Mouse (Mus musculus): ENCODE measurements around the gene Zfp558. TPM values are rescaled to one million over a fixed set of nuclear protein-coding genes. Genes with fewer than 3 reads are reported as not detected.
"Not testable (repeated sequence)": the region's sequence is repeated elsewhere in the genome, so short reads cannot be mapped to it uniquely, and the experiment has no call there.

Zfp558 gene
- 41.4 and 55.1 TPM in 2 replicates for polyA plus RNA-seq (2014; fragmentation: Nextera tagmentation; extraction: Ambion mirVana)

- no peak within 1 kb of the TSS for H3K4me3 ChIP-seq (replicated peaks; ENCODE audit: low read depth, low read length)
- H3K4me2 ChIP-seq (ENCODE audit: low read length), result no peak within 1 kb of the TSS
- no peaks in the 10 kb centered on the region for H3K4me1 ChIP-seq (ENCODE audit: control insufficient read depth, insufficient read depth, low read length)
- DNase-seq (no peak), ATAC-seq (ENCODE audit: low FRiP score, low TSS enrichment) (no peak)
- no peaks in the 10 kb centered on the region for H3K36me3 ChIP-seq (ENCODE audit: control insufficient read depth, insufficient read depth, low read length)
- no peak within 1 kb of the TSS for H3K27ac ChIP-seq (replicated peaks; ENCODE audit: low read depth, low read length)
- WGBS, result 77% methylated on average over 3 of the region's 3 CpGs
- no peaks in the 10 kb centered on the region for H3K9me3 ChIP-seq (ENCODE audit: control insufficient read depth, low read length)
- H3K9ac ChIP-seq (replicated peaks; ENCODE audit: low read length), result no peak within 1 kb of the TSS
- H3K27me3 ChIP-seq (ENCODE audit: control insufficient read depth, insufficient read depth, low read length), result no peaks in the 10 kb centered on the region
Measured at GRCm38 (mm10) chr9:18478168-18478567, at the start of gene Zfp558, which contains the start of gene Mbd3l1. Zfp558 (minus strand) TSS chr9:18478268. Mbd3l1 (plus strand) TSS chr9:18478359.

GRCm38 (mm10) chr9:18508098-18508497 is 30.0 kb upstream of the Zfp558 start:
- Histone ChIP-seq H3K4me3 (replicated peaks; ENCODE audit: low read depth, low read length) (no peak overlapping the region), H3K36me3 (ENCODE audit: control insufficient read depth, insufficient read depth, low read length) (no peaks in the 10 kb centered on the region), H3K4me2 (ENCODE audit: low read length) (no peak overlapping the region), H3K27ac (replicated peaks; ENCODE audit: low read depth, low read length) (no peak overlapping the region), H3K9ac (replicated peaks; ENCODE audit: low read length) (no peak overlapping the region), H3K27me3 (ENCODE audit: control insufficient read depth, insufficient read depth, low read length) (no peaks in the 10 kb centered on the region), H3K9me3 (ENCODE audit: control insufficient read depth, low read length) (no peaks in the 10 kb centered on the region), H3K4me1 (ENCODE audit: control insufficient read depth, insufficient read depth, low read length) (no peaks in the 10 kb centered on the region)
- no peak for ATAC-seq (ENCODE audit: low FRiP score, low TSS enrichment)
- DNase-seq, result peak; percentile 27
- 54% methylated on average over 2 of the region's 2 CpGs for WGBS

GRCm38 (mm10) chr9:18473324-18474128 is 4.5 kb downstream of the Zfp558 start:
- peak; percentile 94 for ATAC-seq (ENCODE audit: low FRiP score, low TSS enrichment)
- DNase-seq, result peak; percentile 92
- H3K4me1 ChIP-seq (ENCODE audit: control insufficient read depth, insufficient read depth, low read length), result 0 out of 2 replicates have a peak, but pooled peaks cover 4% of the 10 kb centered on the region
- H3K4me3 ChIP-seq (replicated peaks; ENCODE audit: low read depth, low read length), result peak overlapping the region; percentile 63
- WGBS, result 5% methylated on average over 39 of the region's 39 CpGs
- peak overlapping the region; percentile 96 for H3K27ac ChIP-seq (replicated peaks; ENCODE audit: low read depth, low read length)
- peak overlapping the region; percentile 75 for H3K4me2 ChIP-seq (ENCODE audit: low read length)
- H3K27me3 ChIP-seq (ENCODE audit: control insufficient read depth, insufficient read depth, low read length), result no peaks in the 10 kb centered on the region
- peaks cover 5% of the 10 kb centered on the region; the same call in 1 of the 2 replicates for H3K36me3 ChIP-seq (ENCODE audit: control insufficient read depth, insufficient read depth, low read length)
- peak overlapping the region; percentile 84 for H3K9ac ChIP-seq (replicated peaks; ENCODE audit: low read length)
- no peaks in the 10 kb centered on the region for H3K9me3 ChIP-seq (ENCODE audit: control insufficient read depth, low read length)

GRCm38 (mm10) chr9:18468005-18468404 is 10.1 kb downstream of the Zfp558 start:
- Histone ChIP-seq H3K36me3 (ENCODE audit: control insufficient read depth, insufficient read depth, low read length) (peaks cover 48% of the 10 kb centered on the region), H3K4me3 (replicated peaks; ENCODE audit: low read depth, low read length) (no peak overlapping the region), H3K27me3 (ENCODE audit: control insufficient read depth, insufficient read depth, low read length) (no peaks in the 10 kb centered on the region), H3K4me1 (ENCODE audit: control insufficient read depth, insufficient read depth, low read length) (peaks cover 7% of the 10 kb centered on the region; the same call in 1 of the 2 replicates), H3K4me2 (ENCODE audit: low read length) (no peak overlapping the region), H3K9ac (replicated peaks; ENCODE audit: low read length) (no peak overlapping the region), H3K27ac (replicated peaks; ENCODE audit: low read depth, low read length) (no peak overlapping the region), H3K9me3 (ENCODE audit: control insufficient read depth, low read length) (no peaks in the 10 kb centered on the region)
- 93% methylated on average over 3 of the region's 3 CpGs for WGBS
- no peak for DNase-seq
- no peak for ATAC-seq (ENCODE audit: low FRiP score, low TSS enrichment)

- no peak overlapping the region for H3K4me2 ChIP-seq (ENCODE audit: low read length)
- DNase-seq (peak; percentile 30), ATAC-seq (ENCODE audit: low FRiP score, low TSS enrichment) (no peak)
- WGBS, result 10% methylated on average over 3 of the region's 3 CpGs
- no peaks in the 10 kb centered on the region for H3K9me3 ChIP-seq (ENCODE audit: control insufficient read depth, low read length)
- H3K9ac ChIP-seq (replicated peaks; ENCODE audit: low read length), result no peak overlapping the region
- no peak overlapping the region for H3K27ac ChIP-seq (replicated peaks; ENCODE audit: low read depth, low read length)
- no peak overlapping the region for H3K4me3 ChIP-seq (replicated peaks; ENCODE audit: low read depth, low read length)
- no peaks in the 10 kb centered on the region for H3K27me3 ChIP-seq (ENCODE audit: control insufficient read depth, insufficient read depth, low read length)
- peaks cover 4% of the 10 kb centered on the region; the same call in 1 of the 2 replicates for H3K4me1 ChIP-seq (ENCODE audit: control insufficient read depth, insufficient read depth, low read length)
- H3K36me3 ChIP-seq (ENCODE audit: control insufficient read depth, insufficient read depth, low read length), result peaks cover 48% of the 10 kb centered on the region
Measured at GRCm38 (mm10) chr9:18467350-18467749, 10.7 kb downstream of the Zfp558 start.

- no peak for ATAC-seq (ENCODE audit: low FRiP score, low TSS enrichment)
- no peaks in the 10 kb centered on the region for H3K9me3 ChIP-seq (ENCODE audit: control insufficient read depth, low read length)
- no peaks in the 10 kb centered on the region for H3K4me1 ChIP-seq (ENCODE audit: control insufficient read depth, insufficient read depth, low read length)
- no peaks in the 10 kb centered on the region for H3K27me3 ChIP-seq (ENCODE audit: control insufficient read depth, insufficient read depth, low read length)
- no peak for DNase-seq
- H3K4me3 ChIP-seq (replicated peaks; ENCODE audit: low read depth, low read length), result no peak overlapping the region
- H3K36me3 ChIP-seq (ENCODE audit: control insufficient read depth, insufficient read depth, low read length), result peaks cover 68% of the 10 kb centered on the region
- H3K9ac ChIP-seq (replicated peaks; ENCODE audit: low read length), result no peak overlapping the region
- 75% methylated on average over 4 of the region's 4 CpGs for WGBS
- no peak overlapping the region for H3K27ac ChIP-seq (replicated peaks; ENCODE audit: low read depth, low read length)
- no peak overlapping the region for H3K4me2 ChIP-seq (ENCODE audit: low read length)
Measured at GRCm38 (mm10) chr9:18456520-18456919, 21.5 kb downstream of the Zfp558 start.

GRCm38 (mm10) chr9:18431687-18432086 is 46.4 kb downstream of the Zfp558 start:
- H3K9ac ChIP-seq (replicated peaks; ENCODE audit: low read length), result no peak overlapping the region
- H3K4me1 ChIP-seq (ENCODE audit: control insufficient read depth, insufficient read depth, low read length), result no peaks in the 10 kb centered on the region
- H3K4me2 ChIP-seq (ENCODE audit: low read length), result no peak overlapping the region
- H3K9me3 ChIP-seq (ENCODE audit: control insufficient read depth, low read length), result no peaks in the 10 kb centered on the region
- no peaks in the 10 kb centered on the region for H3K36me3 ChIP-seq (ENCODE audit: control insufficient read depth, insufficient read depth, low read length)
- DNase-seq, result peak; percentile 17
- 81% methylated on average over 10 of the region's 10 CpGs for WGBS
- no peak for ATAC-seq (ENCODE audit: low FRiP score, low TSS enrichment)
- H3K4me3 ChIP-seq (replicated peaks; ENCODE audit: low read depth, low read length), result no peak overlapping the region
- H3K27ac ChIP-seq (replicated peaks; ENCODE audit: low read depth, low read length), result no peak overlapping the region
- no peaks in the 10 kb centered on the region for H3K27me3 ChIP-seq (ENCODE audit: control insufficient read depth, insufficient read depth, low read length)

- Histone ChIP-seq H3K9ac (replicated peaks; ENCODE audit: low read length) (no peak within 1 kb of the TSS), H3K36me3 (ENCODE audit: control insufficient read depth, insufficient read depth, low read length) (no peaks in the 10 kb centered on the region), H3K4me3 (replicated peaks; ENCODE audit: low read depth, low read length) (no peak within 1 kb of the TSS), H3K4me2 (ENCODE audit: low read length) (no peak within 1 kb of the TSS), H3K27me3 (ENCODE audit: control insufficient read depth, insufficient read depth, low read length) (no peaks in the 10 kb centered on the region), H3K4me1 (ENCODE audit: control insufficient read depth, insufficient read depth, low read length) (no peaks in the 10 kb centered on the region), H3K27ac (replicated peaks; ENCODE audit: low read depth, low read length) (no peak within 1 kb of the TSS), H3K9me3 (ENCODE audit: control insufficient read depth, low read length) (no peaks in the 10 kb centered on the region)
- no peak for ATAC-seq (ENCODE audit: low FRiP score, low TSS enrichment)
- no peak for DNase-seq
Measured at GRCm38 (mm10) chr9:18430354-18430753, 47.7 kb downstream of the Zfp558 start, which contains the start of gene Mbd3l2. Mbd3l2 (plus strand) TSS chr9:18430654.

- not testable (repeated sequence) for H3K4me2 ChIP-seq (ENCODE audit: low read length)
- WGBS, result 86% methylated on average over 4 of the region's 4 CpGs
Measured at GRCm38 (mm10) chr9:18412371-18412770, 65.7 kb downstream of the Zfp558 start.

More at GRCm38 (mm10) chr9:18412371-18412770, 65.7 kb downstream of the Zfp558 start:
- H3K9me3 ChIP-seq (ENCODE audit: control insufficient read depth, low read length); H3K27me3 ChIP-seq (ENCODE audit: control insufficient read depth, insufficient read depth, low read length); DNase-seq; H3K4me1 ChIP-seq (ENCODE audit: control insufficient read depth, insufficient read depth, low read length); ATAC-seq (ENCODE audit: low FRiP score, low TSS enrichment); H3K36me3 ChIP-seq (ENCODE audit: control insufficient read depth, insufficient read depth, low read length); H3K4me3 ChIP-seq (replicated peaks; ENCODE audit: low read depth, low read length); H3K9ac ChIP-seq (replicated peaks; ENCODE audit: low read length); H3K27ac ChIP-seq (replicated peaks; ENCODE audit: low read depth, low read length): not testable (repeated sequence)
